Mouse (Mus musculus) fibroblast of lung, adult 2 months (primary cell): ENCODE data around the gene S100pbp.

Source experiments
- DNase-seq: peaks from one replicate; pipeline ENCODE4 v3.0.0-alpha.2; 2011; ENCODE audit warnings: low read depth

S100pbp gene

DNA sequence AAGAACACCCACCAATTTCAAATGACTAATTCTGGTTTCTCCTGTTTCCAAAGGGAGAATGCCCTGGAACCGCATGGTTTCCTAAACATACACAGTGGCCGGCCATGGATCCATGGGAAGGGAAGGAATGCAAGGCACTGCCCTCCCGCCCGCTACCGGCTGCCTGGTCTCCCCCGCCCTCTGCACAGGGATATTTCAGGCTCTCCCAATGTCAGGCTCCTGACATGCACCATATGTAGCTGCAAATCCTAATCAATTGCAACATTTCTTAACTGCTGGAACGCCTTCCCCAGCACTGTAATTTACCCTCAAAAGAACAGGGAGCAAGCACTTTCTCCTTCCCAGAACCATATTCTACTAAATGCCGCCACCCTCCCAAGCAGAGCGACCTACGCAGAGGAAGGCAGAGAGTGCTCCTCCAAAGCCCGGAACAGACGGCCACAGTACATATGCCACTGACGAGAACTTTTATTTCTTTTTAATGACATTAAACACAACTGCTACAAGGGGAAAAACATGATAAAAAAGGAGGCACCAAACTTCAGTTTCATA lies 41.9 kb downstream of the S100pbp start:
- DNase-seq: no peak

DNA sequence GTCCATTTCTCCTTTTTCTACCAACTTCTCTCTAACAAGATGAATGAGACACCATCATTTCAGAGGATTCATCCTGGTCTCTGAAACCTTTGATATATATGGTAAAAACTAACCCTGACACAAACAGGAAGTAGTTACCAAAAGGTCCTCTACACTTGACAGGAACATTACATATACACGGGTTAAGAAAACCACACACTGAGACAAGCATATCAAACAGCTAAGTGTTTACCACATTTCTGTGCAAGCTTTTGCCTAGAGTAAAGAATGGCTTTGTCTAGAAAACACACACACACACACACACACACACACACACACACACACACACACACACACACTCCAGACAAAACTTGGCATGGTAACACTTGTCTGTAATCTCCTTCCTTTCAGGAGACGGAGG lies 43.1 kb downstream of the S100pbp start:
- no peak for DNase-seq

GRCm38 (mm10) chr4:129145943-129146342 lies 43.6 kb downstream of the S100pbp start:
- no peak for DNase-seq

GRCm38 (mm10) chr4:129145411-129145810 lies 44.1 kb downstream of the S100pbp start:
- DNase-seq: no peak

DNA sequence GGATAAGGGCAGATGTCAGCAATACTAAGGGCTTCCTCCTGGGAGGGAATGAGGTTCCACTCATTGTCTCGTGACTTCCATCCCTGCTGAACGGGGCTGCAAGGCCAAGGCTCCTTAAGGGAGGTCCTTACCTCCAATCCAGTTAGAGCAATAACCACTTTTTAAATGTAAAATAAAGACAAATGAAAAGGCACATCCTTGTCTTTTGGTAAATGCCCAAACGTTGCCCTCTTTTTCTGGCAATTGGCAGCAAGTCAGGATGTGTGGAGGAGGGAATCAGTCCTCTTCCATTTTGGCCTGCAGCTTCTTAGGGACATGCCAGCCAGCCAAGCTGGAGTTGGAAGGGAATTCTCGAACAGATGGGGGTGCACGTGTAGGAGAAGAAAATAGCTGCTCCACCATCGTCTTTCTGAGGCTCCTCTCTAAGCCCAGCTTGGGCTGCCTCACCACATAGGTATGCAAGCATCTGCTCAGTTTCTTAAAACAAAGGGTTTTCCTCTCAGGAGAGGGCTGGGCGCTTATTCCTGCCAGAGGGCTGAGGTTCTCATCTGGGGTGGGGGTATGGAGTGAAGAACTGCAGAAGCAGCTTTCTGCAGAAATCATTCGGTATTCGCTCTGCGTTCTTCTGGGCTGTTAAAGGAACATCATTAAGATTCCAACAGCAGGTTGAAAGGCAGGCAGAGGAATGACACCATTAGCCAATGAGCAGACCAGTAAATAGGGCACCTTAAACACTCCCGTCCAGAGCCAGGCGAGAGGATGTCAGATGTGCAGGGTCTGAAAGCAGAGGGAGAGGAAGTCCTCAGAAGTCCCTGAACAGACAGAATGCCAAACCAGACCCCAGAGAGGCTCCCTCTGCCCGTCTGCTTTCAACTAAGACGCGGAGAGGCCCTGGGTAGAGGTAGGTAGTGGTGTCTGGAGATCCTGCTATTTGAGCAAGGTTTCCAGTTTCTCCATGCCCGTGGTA lies 44.8 kb downstream of the S100pbp start:
- DNase-seq: no peak

DNA sequence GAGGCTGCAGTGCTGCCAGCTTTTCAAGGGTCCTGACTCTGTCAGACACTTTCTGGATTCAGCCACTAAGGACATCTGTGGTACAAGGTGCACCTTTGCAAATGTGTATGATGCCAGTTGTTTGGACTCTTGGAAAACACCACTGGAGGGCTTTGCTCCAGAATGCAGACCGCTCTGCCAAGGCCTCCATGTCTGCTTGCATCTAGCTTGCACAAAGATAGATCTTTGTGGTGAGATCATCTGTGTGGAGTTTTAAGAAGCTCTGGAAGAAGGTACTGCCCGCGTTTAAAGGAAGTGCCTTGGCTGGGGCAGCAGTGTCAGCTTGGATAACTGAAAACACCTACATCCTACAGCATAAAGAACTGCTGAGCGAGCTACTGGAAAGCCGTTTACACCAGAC lies 46.0 kb downstream of the S100pbp start:
- no peak for DNase-seq

DNA sequence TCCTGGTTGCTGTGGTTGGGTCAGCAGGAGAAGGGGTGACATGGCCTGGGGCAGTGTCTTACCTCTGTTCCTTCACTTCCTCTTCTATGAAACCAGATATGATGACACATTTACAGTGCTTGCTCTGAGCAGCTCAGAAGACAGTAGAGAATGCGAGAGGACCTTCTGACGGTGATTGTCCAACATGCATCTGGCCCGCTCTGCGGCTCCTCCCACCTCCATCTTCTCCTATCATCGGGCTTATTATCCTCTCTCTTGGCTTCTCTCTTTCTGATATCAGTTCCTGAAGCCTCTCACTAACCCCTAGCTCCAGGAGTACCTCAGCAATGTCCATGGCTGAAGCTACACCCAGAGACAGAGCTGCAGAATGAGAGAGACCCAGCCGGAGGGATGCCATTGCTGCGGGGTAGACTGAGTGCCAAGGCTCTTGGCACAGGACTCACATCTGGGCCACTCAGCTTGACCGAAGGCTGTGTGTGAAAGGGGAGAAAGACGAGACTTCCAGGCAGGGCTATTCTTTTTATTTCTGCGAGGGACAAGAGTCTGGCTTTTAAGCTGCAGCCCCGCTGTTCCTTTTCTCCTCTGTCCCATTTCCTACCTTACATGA lies 47.0 kb downstream of the S100pbp start:
- DNase-seq: no peak

DNA sequence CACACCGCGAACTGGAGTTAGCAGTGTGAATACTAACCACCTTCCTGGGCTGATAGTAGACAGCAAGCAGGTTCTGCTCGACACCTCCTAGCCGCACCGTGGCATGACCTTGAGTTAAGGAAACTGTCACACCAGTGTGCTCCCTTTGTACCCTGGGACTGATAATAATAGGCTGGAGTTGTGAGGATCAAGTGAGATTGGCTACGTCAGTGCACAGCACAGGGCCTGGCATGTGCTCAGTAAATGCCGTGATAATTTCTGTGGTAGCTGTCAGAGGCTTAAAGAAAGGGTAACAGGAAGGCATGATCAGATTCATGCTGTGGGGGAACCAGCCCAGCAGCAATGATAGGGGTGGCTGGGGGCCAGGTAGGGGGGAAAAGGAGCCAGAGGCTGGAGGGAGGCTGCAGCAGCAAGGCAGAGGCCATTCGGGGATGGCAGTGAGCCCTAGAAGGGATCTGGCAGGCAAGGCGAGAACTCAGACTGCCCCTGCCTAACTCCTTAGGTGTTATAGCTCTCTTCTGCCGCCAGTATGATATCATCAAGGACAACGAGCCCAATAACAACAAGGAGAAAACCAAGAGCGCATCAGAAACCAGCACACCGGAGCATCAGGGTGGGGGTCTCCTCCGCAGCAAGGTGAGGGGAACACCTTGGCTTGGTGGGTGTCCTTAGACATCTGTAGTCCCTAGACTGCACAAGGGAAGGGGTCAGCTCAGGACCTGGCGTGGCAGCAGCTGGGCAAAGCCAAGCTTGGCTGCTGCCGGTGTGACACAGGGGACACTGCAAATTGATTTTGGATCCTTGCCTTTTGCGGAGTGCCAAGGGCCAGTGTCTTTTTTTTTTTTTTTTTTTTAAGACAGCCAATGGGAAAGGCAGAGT lies 47.7 kb downstream of the S100pbp start:
- no peak for DNase-seq

DNA sequence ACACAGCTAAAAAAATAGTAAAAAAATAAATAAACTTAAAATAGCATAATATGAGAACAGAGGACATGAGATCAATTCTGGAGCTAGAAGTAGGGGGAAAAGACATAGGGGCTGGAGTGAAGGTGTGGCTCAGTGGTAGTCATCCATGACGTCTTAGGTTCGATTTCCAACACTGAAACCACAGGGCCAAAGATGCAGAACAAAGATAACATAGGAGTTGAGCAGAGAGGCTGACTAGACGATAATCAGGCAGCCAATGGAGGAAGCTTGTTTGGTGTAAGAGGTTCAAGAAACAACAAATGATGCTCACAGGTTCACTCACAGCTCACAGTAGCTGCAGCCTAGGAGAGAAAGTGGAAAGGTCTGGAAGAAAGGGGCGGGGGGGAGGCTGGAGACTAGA lies 48.7 kb downstream of the S100pbp start:
- DNase-seq: no peak

- no peak for DNase-seq
These were observed 49.9 kb downstream of the S100pbp start for GRCm38 (mm10) chr4:129139642-129140041.

DNA sequence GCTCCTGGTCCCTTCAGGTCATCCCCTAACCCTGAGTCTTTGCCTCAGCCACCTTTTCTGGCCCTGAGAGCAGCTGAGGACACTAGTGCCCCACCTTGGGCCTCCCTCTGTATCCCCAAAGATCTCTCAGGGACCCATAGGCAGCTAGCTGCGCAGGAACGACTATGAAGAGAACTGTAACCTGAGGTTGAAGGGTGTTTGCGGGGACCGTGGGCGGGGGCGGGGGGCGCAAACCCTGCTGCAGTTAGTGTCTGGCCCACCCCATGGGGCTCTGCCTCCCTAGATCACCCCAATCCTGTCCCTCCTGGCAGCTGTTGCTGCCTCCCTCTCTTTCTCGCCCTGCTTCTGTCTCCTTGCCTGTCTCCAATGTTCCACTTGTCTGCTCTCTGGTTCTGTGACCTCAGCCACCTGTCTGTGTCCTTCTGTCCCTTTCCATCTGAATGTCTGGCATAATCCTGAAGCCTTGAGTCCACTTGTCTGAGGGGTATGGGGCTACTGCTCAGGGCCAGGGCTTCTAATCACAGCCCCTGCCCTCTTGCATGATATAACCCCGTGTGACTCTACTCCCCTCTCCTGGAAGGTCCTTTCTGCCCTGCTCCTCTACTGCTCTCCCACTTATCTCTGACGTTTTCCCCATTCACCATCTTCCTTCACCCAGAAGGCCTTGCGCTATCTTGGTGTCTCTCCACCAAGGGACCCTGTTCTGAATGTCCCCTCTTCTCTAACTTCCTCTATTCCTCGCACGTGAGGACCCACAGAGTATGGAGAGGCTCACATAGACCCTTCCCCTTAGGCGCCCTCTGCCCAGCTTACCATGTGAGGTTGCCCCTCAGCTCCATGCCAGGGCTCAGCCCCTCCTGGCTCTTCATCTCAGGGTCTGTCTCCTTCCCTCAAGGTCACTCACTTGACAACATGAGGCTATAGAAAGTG lies 51.9 kb downstream of the S100pbp start:
- no peak for DNase-seq

DNA sequence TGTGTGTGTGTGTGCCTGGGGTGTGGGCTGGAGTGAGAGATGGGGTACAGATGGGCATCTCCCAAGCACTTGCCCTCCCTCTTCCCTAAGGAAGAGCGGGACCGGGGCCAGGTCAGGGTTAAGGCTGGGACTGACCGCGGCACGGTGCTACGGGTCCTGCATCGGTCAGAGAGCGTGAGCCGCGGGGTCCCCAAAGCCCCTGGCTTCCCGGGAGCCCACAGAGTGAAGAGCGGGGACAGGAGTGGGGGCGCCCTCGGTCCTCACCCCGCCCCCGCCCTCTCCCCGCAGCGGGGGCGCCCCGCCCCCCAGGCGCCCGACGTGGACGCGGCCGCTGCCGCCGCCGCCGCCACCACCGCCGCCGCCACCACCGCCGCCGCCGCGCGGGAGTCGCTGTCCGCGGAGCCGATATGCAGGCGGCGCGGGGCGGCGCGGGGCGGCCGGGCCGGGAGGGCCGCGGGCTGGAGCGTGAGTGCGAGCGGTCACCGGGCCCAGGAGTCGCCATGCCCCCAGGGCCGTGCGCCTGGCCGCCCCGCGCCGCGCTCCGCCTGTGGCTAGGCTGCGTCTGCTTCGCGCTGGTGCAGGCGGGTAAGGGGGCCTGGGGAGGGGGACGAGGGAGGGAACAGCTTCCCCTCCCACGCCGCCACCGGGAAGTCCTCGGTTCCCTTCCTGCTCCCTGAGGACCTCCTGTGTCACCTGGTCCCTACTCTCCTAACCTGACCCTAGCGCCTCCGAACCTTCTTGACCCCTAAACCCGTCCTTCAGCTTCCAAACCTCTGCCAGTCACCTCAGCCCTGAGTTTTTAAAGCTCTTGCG lies 52.7 kb downstream of the S100pbp start, which contains the start of gene Fndc5:
Gene Fndc5, plus strand, starts transcription at position 421 of the 813 bp plus-strand sequence.
- DNase-seq: no peak

DNA sequence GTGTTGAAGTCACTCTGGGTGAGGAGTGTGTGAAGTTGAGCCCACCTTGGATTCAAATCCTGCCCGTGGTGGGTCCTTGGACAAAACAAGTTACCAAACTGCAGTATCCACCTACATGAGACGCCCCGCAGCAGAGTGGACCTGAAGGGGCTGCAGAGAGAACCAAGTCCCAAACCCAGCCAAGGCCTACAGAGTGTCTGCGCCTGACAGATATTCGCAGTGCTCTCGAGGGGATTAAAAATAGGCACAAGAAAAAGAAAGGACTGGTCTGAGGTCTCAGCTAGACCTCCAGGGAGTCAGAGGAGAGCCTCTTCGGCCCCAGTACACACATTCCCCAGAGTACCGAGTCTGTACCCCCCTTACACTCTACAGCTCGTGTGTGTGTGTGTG lies 53.3 kb downstream of the S100pbp start:
- no peak for DNase-seq

GRCm38 (mm10) chr4:129135637-129136036 lies 53.9 kb downstream of the S100pbp start:
- no peak for DNase-seq

- no peak for DNase-seq
These were observed 54.5 kb downstream of the S100pbp start for GRCm38 (mm10) chr4:129134799-129135585.

GRCm38 (mm10) chr4:129130755-129131303 lies 58.7 kb downstream of the S100pbp start:
- DNase-seq: no peak

DNA sequence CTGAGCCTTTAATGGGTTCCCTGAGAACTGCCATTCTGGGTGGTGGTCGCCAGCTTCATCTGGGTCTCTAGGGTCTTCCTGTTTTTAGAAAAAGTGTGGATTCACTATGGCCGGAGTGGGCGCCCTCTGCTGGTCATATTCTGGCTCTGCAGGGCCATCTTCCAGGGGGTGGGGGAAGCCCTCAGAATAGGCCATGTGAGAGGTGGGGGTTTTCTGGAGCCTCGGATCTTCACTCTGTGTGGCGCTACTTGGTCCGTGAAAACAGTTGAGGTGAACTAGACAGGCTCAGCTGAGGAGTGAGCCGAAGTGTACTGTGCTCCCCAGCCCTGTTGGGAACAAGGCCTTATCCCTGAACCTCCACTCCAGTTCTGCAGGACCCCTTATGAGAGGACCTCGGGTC lies 59.4 kb downstream of the S100pbp start:
- no peak for DNase-seq

DNA sequence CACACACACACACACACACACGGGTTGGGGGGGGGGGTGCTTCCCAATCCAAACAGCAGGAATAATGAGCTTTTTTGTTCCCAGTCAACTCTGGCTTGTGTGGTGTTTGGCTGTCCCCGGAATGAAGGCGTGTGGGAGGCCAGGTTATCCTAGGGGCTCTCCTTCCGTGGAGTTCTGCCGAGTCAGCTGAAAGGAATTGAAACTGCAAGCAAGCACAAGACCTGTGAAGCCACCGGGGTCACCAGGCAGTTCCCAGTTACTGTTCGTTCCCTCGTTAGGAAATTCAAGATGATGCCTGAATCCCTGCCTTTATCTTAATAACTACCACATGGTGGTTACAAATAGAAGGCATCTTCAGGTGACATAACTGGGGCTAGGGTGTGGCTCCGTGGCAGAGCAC lies 60.1 kb downstream of the S100pbp start:
- no peak for DNase-seq
